Mouse (Mus musculus): Measurements from ENCODE around the gene Gm11238. TPM values are rescaled to one million over a fixed set of nuclear protein-coding genes. Genes with fewer than 3 reads are reported as not detected.

Gm11238 gene
- total RNA-seq, 1 experiment = 1.6 TPM

Other genes with a start within 250 kb of the Gm11238 start
- gene Gm11487, start 202.8 kb upstream of the Gm11238 start, total RNA-seq (2012; rRNA removed) = 0.37 and 1.0 TPM in 2 replicates
- gene Gm11237, start 15.1 kb downstream of the Gm11238 start, total RNA-seq (2012; rRNA removed) = 8.1 and 13.2 TPM in 2 replicates
- 0.94 and 3.4 TPM in 2 replicates for gene Gm11236, start 30.2 kb downstream of the Gm11238 start, total RNA-seq (2012; rRNA removed)
- 2.2 and 5.4 TPM in 2 replicates for gene Gm11239, start 60.5 kb downstream of the Gm11238 start, total RNA-seq (2012; rRNA removed)
- 3.1 and 5.9 TPM in 2 replicates for gene Gm428, start 75.6 kb downstream of the Gm11238 start, total RNA-seq (2012; rRNA removed)
- gene Rasef, start 183.1 kb downstream of the Gm11238 start, total RNA-seq (2012; rRNA removed) = 0.54 and 1.1 TPM in 2 replicates